Mouse (Mus musculus) stomach, embryonic 16.5 days (tissue): ENCODE measurements at regions not wholly inside any gene's neighbourhood (a gene's known extent, or its start where the extent isn't known, plus 50 kb on each side); places are given as distances from the start of the nearest gene placed in this dataset.

Experiments
- ATAC-seq: fragments of 200-750 bp; cut with Nextera tagmentation; 2 replicates; pipeline ENCODE4 v1.8.0; 2017; ENCODE audit warnings: moderate number of reproducible peaks, moderate TSS enrichment; ENCODE audit not compliant: insufficient read depth, low FRiP score
- H3K27ac ChIP-seq: fragments of 300-500 bp; sonication (generic); 2 replicates; pipeline ENCODE4 v1.5.1; 2014; ENCODE audit warnings: low read length
- H3K27me3 ChIP-seq: fragments of 300-500 bp; sonication (generic); 2 replicates; pipeline ENCODE4 v1.6.1; 2014; ENCODE audit warnings: low read length, control low read depth, mixed read lengths; ENCODE audit not compliant: control insufficient read depth, insufficient read depth
- H3K36me3 ChIP-seq: fragments of 300-500 bp; sonication (generic); 2 replicates; pipeline ENCODE4 v1.6.1; 2014; ENCODE audit warnings: low read length; ENCODE audit not compliant: control insufficient read depth, insufficient read depth
- H3K4me1 ChIP-seq: fragments of 300-500 bp; sonication (generic); 2 replicates; pipeline ENCODE4 v1.6.1; 2014; ENCODE audit warnings: low read length, control low read depth, mixed read lengths; ENCODE audit not compliant: control insufficient read depth, insufficient read depth
- H3K4me2 ChIP-seq: fragments of 300-500 bp; sonication (generic); 2 replicates; pipeline ENCODE4 v1.6.1; 2014; ENCODE audit warnings: low read depth, low read length, mixed read lengths
- H3K4me3 ChIP-seq: fragments of 300-500 bp; sonication (generic); replicated peaks from 2 replicates; pipeline ENCODE4 v1.5.1; 2014; ENCODE audit warnings: mild to moderate bottlenecking, low read length
- H3K9ac ChIP-seq: fragments of 300-500 bp; sonication (generic); 2 replicates; pipeline ENCODE4 v1.6.1; 2014; ENCODE audit warnings: low read length
- H3K9me3 ChIP-seq: fragments of 300-500 bp; sonication (generic); replicated peaks from 2 replicates; pipeline ENCODE4 v1.6.1; 2016; ENCODE audit warnings: low read length, control low read depth; ENCODE audit not compliant: control insufficient read depth
- WGBS: fragments of 180-500 bp; shearing (Covaris S2); extraction: QIAGEN DNeasy Blood & Tissue Kit; methylation state at CpG from one replicate; pipeline ENCODE4 v1.1.7; 2014; 5-methylcytosine and 5-hydroxymethylcytosine counted together

- WGBS = 77% methylated on average over 4 of the region's 4 CpGs
- H3K9ac ChIP-seq = no peak overlapping the region
- H3K4me2 ChIP-seq = no peak overlapping the region
- H3K4me3 ChIP-seq = no peak overlapping the region
- no peaks in the 10 kb centered on the region for H3K27me3 ChIP-seq
- H3K9me3 ChIP-seq = no peaks in the 10 kb centered on the region
- no peaks in the 10 kb centered on the region for H3K4me1 ChIP-seq
- ATAC-seq = no peak
- H3K27ac ChIP-seq = no peak overlapping the region
- H3K36me3 ChIP-seq = no peaks in the 10 kb centered on the region
Observed at GRCm38 (mm10) chr10:111826033-111826754, 146.3 kb upstream of the Krr1 start.

- no peak overlapping the region for H3K4me3 ChIP-seq
- H3K9me3 ChIP-seq = no peaks in the 10 kb centered on the region
- H3K27ac ChIP-seq = no peak overlapping the region
- ATAC-seq = no peak
- 56% methylated on average over 3 of the region's 3 CpGs for WGBS
- no peaks in the 10 kb centered on the region for H3K27me3 ChIP-seq
- no peak overlapping the region for H3K9ac ChIP-seq
- H3K4me2 ChIP-seq = no peak overlapping the region
- H3K36me3 ChIP-seq = no peaks in the 10 kb centered on the region
- H3K4me1 ChIP-seq = no peaks in the 10 kb centered on the region
Observed at GRCm38 (mm10) chr10:111827246-111827645, 145.2 kb upstream of the Krr1 start.

- H3K4me1 ChIP-seq = no peaks in the 10 kb centered on the region
- H3K4me2 ChIP-seq = no peak overlapping the region
- no peaks in the 10 kb centered on the region for H3K9me3 ChIP-seq
- no peaks in the 10 kb centered on the region for H3K27me3 ChIP-seq
- no peak overlapping the region for H3K27ac ChIP-seq
- no peaks in the 10 kb centered on the region for H3K36me3 ChIP-seq
- no peak overlapping the region for H3K9ac ChIP-seq
- ATAC-seq = no peak
- 88% methylated on average over 4 of the region's 4 CpGs for whole genome bisulfite sequencing
- H3K4me3 ChIP-seq = no peak overlapping the region
Observed at GRCm38 (mm10) chr10:111827930-111828329, 144.5 kb upstream of the Krr1 start.

- H3K9ac ChIP-seq = no peak overlapping the region
- no peaks in the 10 kb centered on the region for H3K27me3 ChIP-seq
- no peaks in the 10 kb centered on the region for H3K9me3 ChIP-seq
- no peak overlapping the region for H3K27ac ChIP-seq
- 70% methylated on average over 4 of the region's 4 CpGs for WGBS
- ATAC-seq = peak; percentile 60; the same call in 1 of the 2 replicates
- no peaks in the 10 kb centered on the region for H3K4me1 ChIP-seq
- H3K4me2 ChIP-seq = no peak overlapping the region
- H3K4me3 ChIP-seq = no peak overlapping the region
- H3K36me3 ChIP-seq = no peaks in the 10 kb centered on the region
Observed at GRCm38 (mm10) chr10:111828610-111829009, 143.9 kb upstream of the Krr1 start.

- no peak overlapping the region for H3K4me2 ChIP-seq
- whole genome bisulfite sequencing = 95% methylated on average over 2 of the region's 2 CpGs
- no peaks in the 10 kb centered on the region for H3K9me3 ChIP-seq
- H3K27me3 ChIP-seq = no peaks in the 10 kb centered on the region
- no peak overlapping the region for H3K27ac ChIP-seq
- H3K4me1 ChIP-seq = no peaks in the 10 kb centered on the region
- no peak for ATAC-seq
- no peaks in the 10 kb centered on the region for H3K36me3 ChIP-seq
- no peak overlapping the region for H3K4me3 ChIP-seq
- no peak overlapping the region for H3K9ac ChIP-seq
Observed at GRCm38 (mm10) chr10:111829291-111829690, 143.2 kb upstream of the Krr1 start.

- Histone ChIP-seq H3K27ac (no peak overlapping the region), H3K36me3 (no peaks in the 10 kb centered on the region), H3K9me3 (no peaks in the 10 kb centered on the region), H3K4me3 (no peak overlapping the region), H3K27me3 (no peaks in the 10 kb centered on the region), H3K4me2 (no peak overlapping the region), H3K4me1 (no peaks in the 10 kb centered on the region), H3K9ac (no peak overlapping the region)
- no peak for ATAC-seq
- WGBS = 43% methylated on average over 1 of the region's 1 CpGs
Observed at GRCm38 (mm10) chr10:111831105-111831504, 141.4 kb upstream of the Krr1 start.

GRCm38 (mm10) chr10:111833611-111834010 is 138.9 kb upstream of the Krr1 start:
- Histone ChIP-seq H3K36me3 (no peaks in the 10 kb centered on the region), H3K9me3 (no peaks in the 10 kb centered on the region), H3K27me3 (no peaks in the 10 kb centered on the region), H3K9ac (no peak overlapping the region), H3K27ac (no peak overlapping the region), H3K4me3 (no peak overlapping the region), H3K4me1 (no peaks in the 10 kb centered on the region), H3K4me2 (no peak overlapping the region)
- ATAC-seq = no peak
- 88% methylated on average over 2 of the region's 2 CpGs for WGBS

- 62% methylated on average over 5 of the region's 5 CpGs for WGBS
- no peak for ATAC-seq
- no peak overlapping the region for H3K4me2 ChIP-seq
- no peaks in the 10 kb centered on the region for H3K9me3 ChIP-seq
- H3K36me3 ChIP-seq = no peaks in the 10 kb centered on the region
- H3K27ac ChIP-seq = no peak overlapping the region
- no peaks in the 10 kb centered on the region for H3K4me1 ChIP-seq
- H3K4me3 ChIP-seq = no peak overlapping the region
- no peaks in the 10 kb centered on the region for H3K27me3 ChIP-seq
- H3K9ac ChIP-seq = no peak overlapping the region
Observed at GRCm38 (mm10) chr10:111834280-111834679, 138.2 kb upstream of the Krr1 start.

- peak; percentile 79 for ATAC-seq
- no peak overlapping the region for H3K4me2 ChIP-seq
- H3K4me1 ChIP-seq = no peaks in the 10 kb centered on the region
- H3K36me3 ChIP-seq = no peaks in the 10 kb centered on the region
- H3K27me3 ChIP-seq = no peaks in the 10 kb centered on the region
- peak overlapping the region; percentile 2; the same call in 1 of the 2 replicates for H3K27ac ChIP-seq
- 45% methylated on average over 11 of the region's 11 CpGs for WGBS
- no peaks in the 10 kb centered on the region for H3K9me3 ChIP-seq
- no peak overlapping the region for H3K4me3 ChIP-seq
- no peak overlapping the region for H3K9ac ChIP-seq
Observed at GRCm38 (mm10) chr10:111834925-111835823, 137.3 kb upstream of the Krr1 start.
